Mouse (Mus musculus) lung, embryonic 16.5 days (tissue): ENCODE results near the gene B4galt5. TPM values are rescaled to one million over a fixed set of nuclear protein-coding genes. Genes with fewer than 3 reads are reported as not detected.
A peak's percentile ranks its signal among the peaks of the same experiment; 100 is the strongest.

Source experiments
- ATAC-seq: fragments of 200-750 bp; cut with Nextera tagmentation; 2 replicates; pipeline ENCODE4 v1.8.0; 2017; ENCODE audit warnings: low read depth, mild to moderate bottlenecking, moderate library complexity
- H3K27ac ChIP-seq: fragments of 300-500 bp; sonication (generic); 2 replicates; pipeline ENCODE4 v1.5.1; 2014; ENCODE audit warnings: mild to moderate bottlenecking, control low read depth, low read length
- H3K27me3 ChIP-seq: fragments of 300-500 bp; sonication (generic); 2 replicates; pipeline ENCODE4 v1.6.1; 2014; ENCODE audit warnings: low read depth, low read length, mixed read lengths; ENCODE audit not compliant: control insufficient read depth, insufficient read depth
- H3K36me3 ChIP-seq: fragments of 300-500 bp; sonication (generic); 2 replicates; pipeline ENCODE4 v1.6.1; 2014; ENCODE audit warnings: low read length; ENCODE audit not compliant: control insufficient read depth, insufficient read depth
- H3K4me1 ChIP-seq: fragments of 300-500 bp; sonication (generic); replicated peaks from 2 replicates; pipeline ENCODE4 v1.6.1; 2014; ENCODE audit warnings: low read length, mixed read lengths; ENCODE audit not compliant: control insufficient read depth, insufficient read depth
- H3K4me2 ChIP-seq: fragments of 300-500 bp; sonication (generic); 2 replicates; pipeline ENCODE4 v1.6.1; 2014; ENCODE audit warnings: low read depth, low read length, control low read depth
- H3K4me3 ChIP-seq: fragments of 300-500 bp; sonication (generic); 2 replicates; pipeline ENCODE4 v1.5.1; 2014; ENCODE audit warnings: mild to moderate bottlenecking, low read length, control low read depth
- H3K9ac ChIP-seq: fragments of 300-500 bp; sonication (generic); 2 replicates; pipeline ENCODE4 v1.6.1; 2014; ENCODE audit warnings: low read length, control low read depth
- H3K9me3 ChIP-seq: fragments of 300-500 bp; sonication (generic); 2 replicates; pipeline ENCODE4 v1.6.1; 2016; ENCODE audit warnings: low read length; ENCODE audit not compliant: control insufficient read depth
- WGBS: fragments of 180-500 bp; shearing (Covaris S2); extraction: QIAGEN DNeasy Blood & Tissue Kit; methylation state at CpG from one replicate; pipeline ENCODE4 v1.1.7; 2014; 5-methylcytosine and 5-hydroxymethylcytosine counted together
- polyA plus RNA-seq: library from polyadenylated mRNA; unstranded; fragments of >200 nt; fragmentation: Nextera tagmentation; extraction: Ambion mirVana; gene quantifications from 2 replicates; pipeline ENCODE4 v1.2.1, GENCODE M21; 2015

The B4galt5 gene
- polyA plus RNA-seq, 1 experiment from 2014 or later, result 7.3 TPM

DNA sequence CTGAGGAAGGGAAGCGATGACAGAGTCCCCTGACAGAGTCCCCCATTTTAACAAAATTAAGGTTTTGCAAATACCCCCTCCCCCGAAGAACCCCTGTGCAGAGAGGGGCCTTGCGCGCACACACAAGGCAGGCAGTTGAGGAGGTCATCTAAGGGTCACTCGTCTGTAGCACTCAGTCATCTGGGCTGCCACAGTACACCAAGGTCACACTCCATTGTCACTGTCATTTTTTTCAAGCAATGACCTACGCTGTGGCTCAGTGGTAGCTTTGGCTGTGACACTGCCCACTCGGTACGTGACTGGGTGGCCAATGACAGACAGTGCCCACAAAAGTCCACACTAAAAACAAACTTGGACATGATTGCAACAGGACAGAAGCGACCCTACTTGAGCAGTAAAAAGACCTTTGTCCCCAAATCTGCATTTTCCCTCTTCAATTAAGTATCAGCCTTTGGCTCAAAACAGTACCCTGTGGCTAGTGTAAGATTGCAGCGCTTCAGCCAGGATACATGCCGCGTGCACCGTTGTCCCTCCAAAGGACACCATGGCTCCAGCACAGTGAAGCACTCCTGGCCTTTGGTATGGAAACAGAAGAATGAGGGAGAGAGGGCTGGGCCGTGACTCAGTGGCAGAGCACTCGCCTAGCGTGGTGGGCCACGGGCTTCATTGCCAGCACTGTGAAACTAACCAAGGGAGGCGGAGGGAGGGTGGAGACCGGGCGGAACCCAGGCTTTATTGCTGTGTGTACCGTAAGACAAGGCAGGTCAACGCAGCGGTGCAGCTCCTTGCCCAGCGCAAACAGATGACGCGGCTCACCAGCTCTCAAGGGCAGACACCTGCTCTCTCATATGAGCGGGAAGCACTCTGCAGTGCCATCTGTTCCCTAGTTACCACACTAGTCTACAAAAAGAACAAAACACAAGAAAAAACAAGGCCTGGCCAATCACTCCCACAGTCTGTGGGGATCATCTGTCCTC is 50.0 kb downstream of the B4galt5 start:
- H3K9ac ChIP-seq, result no peak overlapping the region

GRCm38 (mm10) chr2:167297985-167298384 is 51.0 kb downstream of the B4galt5 start:
- no peak overlapping the region for H3K4me3 ChIP-seq
- H3K36me3 ChIP-seq, result no peaks in the 10 kb centered on the region
- no peaks in the 10 kb centered on the region for H3K9me3 ChIP-seq
- 88% methylated on average over 11 of the region's 11 CpGs for WGBS
- no peak overlapping the region for H3K27ac ChIP-seq
- H3K27me3 ChIP-seq, result no peaks in the 10 kb centered on the region
- peaks cover 4% of the 10 kb centered on the region; the same call in 1 of the 2 replicates for H3K4me1 ChIP-seq
- no peak overlapping the region for H3K4me2 ChIP-seq
- H3K9ac ChIP-seq, result no peak overlapping the region
- ATAC-seq, result no peak

More for the DNA sequence above, 50.0 kb downstream of the B4galt5 start:
- 67% methylated on average over 27 of the region's 27 CpGs for WGBS
- H3K36me3 ChIP-seq, result no peaks in the 10 kb centered on the region
- peak; percentile 29; the same call in 1 of the 2 replicates for ATAC-seq
- no peaks in the 10 kb centered on the region for H3K27me3 ChIP-seq
- peaks cover 4% of the 10 kb centered on the region; the same call in 1 of the 2 replicates for H3K4me1 ChIP-seq
- H3K4me2 ChIP-seq, result no peak overlapping the region
- no peaks in the 10 kb centered on the region for H3K9me3 ChIP-seq
- H3K4me3 ChIP-seq, result no peak overlapping the region
- H3K27ac ChIP-seq, result no peak overlapping the region

DNA sequence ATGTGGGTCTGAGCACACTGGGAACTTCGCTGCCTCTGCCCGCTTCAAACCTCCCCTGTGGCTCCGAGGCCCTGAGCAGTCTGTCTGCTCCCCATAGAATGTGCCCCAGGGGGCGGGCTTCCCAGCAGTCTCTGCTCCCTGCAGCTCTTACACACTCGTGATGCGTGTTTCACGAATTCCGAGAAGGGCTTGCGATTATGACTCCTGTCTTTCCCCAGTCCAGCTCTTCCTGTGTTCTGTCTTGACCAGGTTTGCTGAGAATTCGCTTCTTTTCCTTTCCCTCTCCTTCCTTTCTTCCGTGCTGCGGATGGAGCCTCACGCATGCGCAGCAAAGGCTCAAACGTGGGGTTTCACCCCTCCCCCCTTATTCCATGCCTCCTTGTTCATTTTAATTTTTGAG is 54.1 kb downstream of the B4galt5 start:
- H3K9me3 ChIP-seq, result no peaks in the 10 kb centered on the region
- no peaks in the 10 kb centered on the region; the same call in none of the 2 replicates for H3K4me1 ChIP-seq
- peak overlapping the region; percentile 29 for H3K4me2 ChIP-seq
- WGBS, result 61% methylated on average over 15 of the region's 15 CpGs
- peak overlapping the region; percentile 43; the same call in 1 of the 2 replicates for H3K9ac ChIP-seq
- H3K4me3 ChIP-seq, result peak overlapping the region; percentile 24; the same call in 1 of the 2 replicates
- no peak overlapping the region for H3K27ac ChIP-seq
- no peaks in the 10 kb centered on the region for H3K27me3 ChIP-seq
- H3K36me3 ChIP-seq, result no peaks in the 10 kb centered on the region
- ATAC-seq, result no peak

GRCm38 (mm10) chr2:167294216-167294615 is 54.8 kb downstream of the B4galt5 start:
- H3K4me2 ChIP-seq, result no peak overlapping the region
- no peak overlapping the region for H3K9ac ChIP-seq
- H3K27ac ChIP-seq, result no peak overlapping the region
- 70% methylated on average over 7 of the region's 7 CpGs for WGBS
- no peaks in the 10 kb centered on the region; the same call in 1 of the 2 replicates for H3K4me1 ChIP-seq
- H3K36me3 ChIP-seq, result no peaks in the 10 kb centered on the region
- H3K9me3 ChIP-seq, result no peaks in the 10 kb centered on the region
- no peak for ATAC-seq
- H3K4me3 ChIP-seq, result no peak overlapping the region
- H3K27me3 ChIP-seq, result no peaks in the 10 kb centered on the region

DNA sequence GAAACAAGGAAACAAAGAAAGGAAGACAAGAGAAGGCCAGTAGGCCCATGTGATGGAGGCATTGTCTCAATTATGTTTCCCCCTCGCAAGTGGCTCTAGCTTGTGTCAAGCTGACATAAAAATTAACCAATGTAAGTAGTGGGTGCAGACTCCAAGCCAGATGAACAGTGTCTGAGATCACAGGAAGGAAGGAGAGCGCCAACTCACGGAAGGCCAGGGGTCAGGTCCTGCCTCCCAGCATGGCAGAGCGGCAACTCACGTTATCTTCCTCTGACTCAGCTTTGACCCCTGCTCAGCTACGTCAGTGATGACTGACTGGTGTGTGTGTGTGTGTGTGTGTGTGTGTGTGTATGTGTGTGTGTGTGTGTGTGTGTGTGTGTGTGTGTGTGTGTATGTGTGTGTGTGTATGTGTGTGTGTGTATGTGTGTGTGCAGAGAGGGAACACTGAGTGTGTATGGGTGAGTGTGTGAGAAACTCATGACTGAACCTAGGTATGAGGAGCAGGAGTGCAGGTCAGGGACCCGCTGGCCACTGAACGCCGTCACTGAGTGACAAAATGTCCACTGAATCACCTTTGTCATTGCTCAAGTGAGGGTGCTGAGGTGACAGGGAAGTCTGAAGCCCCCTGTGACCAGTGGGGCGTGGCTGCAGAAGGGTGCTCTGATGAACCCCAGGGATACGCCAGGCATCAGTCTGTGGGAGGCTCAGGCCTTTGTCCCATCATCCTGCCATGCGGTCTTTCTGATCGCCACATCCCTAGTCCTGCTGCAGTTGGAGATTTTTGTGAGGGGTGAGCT is 55.5 kb downstream of the B4galt5 start:
- 55% methylated on average over 13 of the region's 13 CpGs for WGBS
- peak; percentile 12; the same call in 1 of the 2 replicates for ATAC-seq
- H3K9ac ChIP-seq, result no peak overlapping the region
- H3K4me2 ChIP-seq, result no peak overlapping the region
- no peaks in the 10 kb centered on the region; the same call in 1 of the 2 replicates for H3K4me1 ChIP-seq
- H3K27me3 ChIP-seq, result no peaks in the 10 kb centered on the region
- H3K36me3 ChIP-seq, result no peaks in the 10 kb centered on the region
- H3K9me3 ChIP-seq, result no peaks in the 10 kb centered on the region
- no peak overlapping the region for H3K4me3 ChIP-seq
- no peak overlapping the region for H3K27ac ChIP-seq

DNA sequence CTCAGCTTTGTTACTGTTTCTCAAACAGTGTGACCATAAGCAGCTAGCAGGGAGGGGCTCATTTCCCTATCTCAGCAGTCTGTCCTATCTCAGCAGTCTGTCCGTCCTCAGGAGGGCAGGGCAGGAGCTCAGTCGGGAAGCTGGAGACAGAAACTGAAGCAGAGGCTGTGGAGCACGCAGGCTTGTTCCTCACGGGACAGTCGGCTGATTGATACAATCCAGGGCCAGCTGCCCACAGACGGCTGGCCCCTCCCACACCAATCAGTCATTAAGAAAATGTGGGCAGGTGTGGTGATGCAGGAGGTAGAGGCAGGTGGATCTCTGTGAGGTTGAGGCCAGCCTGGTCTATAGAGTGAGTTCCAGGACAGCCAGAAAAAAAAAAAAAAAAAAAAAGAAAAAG is 56.1 kb downstream of the B4galt5 start:
- H3K4me1 ChIP-seq, result no peaks in the 10 kb centered on the region; the same call in 1 of the 2 replicates
- no peaks in the 10 kb centered on the region for H3K36me3 ChIP-seq
- H3K9ac ChIP-seq, result 0 out of 2 replicates have a peak overlapping the region, but pooled peaks have one; percentile 20
- 14% methylated on average over 6 of the region's 6 CpGs for WGBS
- no peak overlapping the region for H3K4me2 ChIP-seq
- H3K27ac ChIP-seq, result no peak overlapping the region
- ATAC-seq, result no peak
- H3K4me3 ChIP-seq, result no peak overlapping the region
- no peaks in the 10 kb centered on the region for H3K9me3 ChIP-seq
- no peaks in the 10 kb centered on the region for H3K27me3 ChIP-seq

GRCm38 (mm10) chr2:167292151-167292591 is 56.8 kb downstream of the B4galt5 start:
- no peaks in the 10 kb centered on the region for H3K27me3 ChIP-seq
- no peaks in the 10 kb centered on the region; the same call in 1 of the 2 replicates for H3K4me1 ChIP-seq
- H3K9me3 ChIP-seq, result no peaks in the 10 kb centered on the region
- H3K36me3 ChIP-seq, result no peaks in the 10 kb centered on the region
- ATAC-seq, result no peak
- H3K27ac ChIP-seq, result no peak overlapping the region
- 69% methylated on average over 4 of the region's 4 CpGs for WGBS
- no peak overlapping the region for H3K4me3 ChIP-seq
- no peak overlapping the region for H3K9ac ChIP-seq
- H3K4me2 ChIP-seq, result no peak overlapping the region

DNA sequence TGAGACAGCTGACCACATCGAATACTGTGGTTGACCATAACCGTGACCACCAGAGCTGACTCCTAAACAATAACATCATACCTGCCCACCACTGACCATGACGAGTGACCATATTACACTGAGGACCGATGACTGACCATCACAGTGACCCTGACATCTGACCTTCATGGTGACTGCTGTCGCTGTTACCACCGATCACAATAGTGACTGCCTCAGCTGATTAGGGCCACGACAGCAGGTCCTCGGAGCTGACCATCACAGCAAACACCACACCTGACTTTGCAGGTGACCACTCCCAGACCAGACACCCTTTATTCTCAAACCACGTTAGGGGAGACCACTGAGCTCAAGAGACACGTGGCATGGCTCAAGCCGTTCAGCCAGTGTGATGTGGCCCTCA is 57.3 kb downstream of the B4galt5 start:
- no peaks in the 10 kb centered on the region for H3K27me3 ChIP-seq
- ATAC-seq, result no peak
- 85% methylated on average over 11 of the region's 11 CpGs for WGBS
- no peak overlapping the region for H3K27ac ChIP-seq
- no peaks in the 10 kb centered on the region for H3K36me3 ChIP-seq
- H3K4me3 ChIP-seq, result no peak overlapping the region
- no peaks in the 10 kb centered on the region; the same call in 1 of the 2 replicates for H3K4me1 ChIP-seq
- no peaks in the 10 kb centered on the region for H3K9me3 ChIP-seq
- no peak overlapping the region for H3K9ac ChIP-seq
- no peak overlapping the region for H3K4me2 ChIP-seq

DNA sequence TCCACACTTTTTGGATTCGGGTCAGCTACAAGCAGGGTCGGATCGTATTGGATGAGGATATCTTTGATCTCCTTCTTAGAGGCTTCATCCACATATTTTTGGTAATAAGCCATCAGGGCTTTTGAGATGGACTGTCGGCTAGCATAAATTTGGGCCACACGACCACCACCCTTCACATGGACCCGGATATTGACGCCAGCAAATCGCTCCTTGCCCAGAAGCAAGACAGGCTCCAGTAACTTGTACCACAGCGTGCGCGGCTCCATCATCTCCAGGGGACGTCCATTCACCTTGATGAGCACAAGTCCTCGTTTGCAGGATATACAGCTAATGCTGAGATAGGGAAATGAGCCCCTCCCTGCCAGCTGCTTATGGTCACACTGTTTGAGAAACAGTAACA is 67.5 kb downstream of the B4galt5 start:
- Histone ChIP-seq H3K27me3 (no peaks in the 10 kb centered on the region), H3K9ac (no peak overlapping the region), H3K4me1 (no peaks in the 10 kb centered on the region), H3K4me3 (no peak overlapping the region), H3K27ac (no peak overlapping the region), H3K4me2 (no peak overlapping the region), H3K36me3 (no peaks in the 10 kb centered on the region), H3K9me3 (no peaks in the 10 kb centered on the region)
- no peak for ATAC-seq
- 91% methylated on average over 13 of the region's 13 CpGs for WGBS
